Mouse (Mus musculus) limb, embryonic 10.5 days (tissue): ENCODE results near the gene Psmd11. TPM values are rescaled to one million over a fixed set of nuclear protein-coding genes. Genes with fewer than 3 reads are reported as not detected.
"Not testable (repeated sequence)": the region's sequence is repeated elsewhere in the genome, so short reads cannot be mapped to it uniquely, and the experiment has no call there.

ENCODE experiments used
- DNase-seq: peaks from one replicate; pipeline ENCODE4 v3.0.0-alpha.2; 2017; ENCODE audit warnings: low spot score
- H3K27ac ChIP-seq: fragments of 300-500 bp; sonication (generic); 2 replicates; pipeline ENCODE4 v1.5.1; 2016; ENCODE audit warnings: mild to moderate bottlenecking
- H3K27me3 ChIP-seq: fragments of 300-500 bp; sonication (generic); 2 replicates; pipeline ENCODE4 v1.6.1; 2016; ENCODE audit warnings: low read depth, mild to moderate bottlenecking; ENCODE audit not compliant: poor library complexity, severe bottlenecking
- H3K36me3 ChIP-seq: fragments of 300-500 bp; sonication (generic); 2 replicates; pipeline ENCODE4 v1.6.1; 2016; ENCODE audit warnings: mild to moderate bottlenecking, moderate library complexity
- H3K4me1 ChIP-seq: fragments of 300-500 bp; sonication (generic); 2 replicates; pipeline ENCODE4 v1.6.1; 2016
- H3K4me3 ChIP-seq: fragments of 300-500 bp; sonication (generic); 2 replicates; pipeline ENCODE4 v1.5.1; 2016; ENCODE audit warnings: mild to moderate bottlenecking, moderate library complexity
- H3K9me3 ChIP-seq: fragments of 300-500 bp; sonication (generic); replicated peaks from 2 replicates; pipeline ENCODE4 v1.6.1; 2016; ENCODE audit warnings: mild to moderate bottlenecking
- WGBS: fragments of 180-500 bp; shearing (Covaris S2); methylation state at CpG from one replicate; pipeline ENCODE4 v1.1.7; 2016; 5-methylcytosine and 5-hydroxymethylcytosine counted together
- polyA plus RNA-seq: library from polyadenylated mRNA; unstranded; fragments of >200 nt; fragmentation: Nextera tagmentation; extraction: Ambion mirVana; gene quantifications from 2 replicates; pipeline ENCODE4 v1.2.1, GENCODE M21; 2016

The Psmd11 gene
- polyA plus RNA-seq, 1 experiment from 2014 or later, result 362 TPM

- Histone ChIP-seq H3K9me3 (no peaks in the 10 kb centered on the region), H3K4me1 (no peaks in the 10 kb centered on the region), H3K27ac (no peak overlapping the region), H3K36me3 (peaks cover 85% of the 10 kb centered on the region), H3K27me3 (no peaks in the 10 kb centered on the region), H3K4me3 (no peak overlapping the region)
- no peak for DNase-seq
- 90% methylated on average over 2 of the region's 2 CpGs for WGBS
These were observed 18.0 kb upstream of the Psmd11 start for GRCm38 (mm10) chr11:80410377-80410776.

GRCm38 (mm10) chr11:80417085-80417484 is 11.3 kb upstream of the Psmd11 start:
- H3K4me3 ChIP-seq, result no peak overlapping the region
- DNase-seq, result no peak
- H3K27ac ChIP-seq, result no peak overlapping the region
- H3K4me1 ChIP-seq, result no peaks in the 10 kb centered on the region
- WGBS, result 94% methylated on average over 5 of the region's 5 CpGs
- H3K36me3 ChIP-seq, result peaks cover 38% of the 10 kb centered on the region
- H3K27me3 ChIP-seq, result no peaks in the 10 kb centered on the region
- H3K9me3 ChIP-seq, result no peaks in the 10 kb centered on the region

- 85% methylated on average over 1 of the region's 1 CpGs for WGBS
- Histone ChIP-seq H3K9me3 (no peaks in the 10 kb centered on the region), H3K27me3 (no peaks in the 10 kb centered on the region), H3K36me3 (peaks cover 22% of the 10 kb centered on the region), H3K4me1 (no peaks in the 10 kb centered on the region), H3K4me3 (no peak overlapping the region), H3K27ac (no peak overlapping the region)
- DNase-seq, result no peak
These were observed 8.7 kb upstream of the Psmd11 start for GRCm38 (mm10) chr11:80419743-80420142.

- Histone ChIP-seq H3K36me3 (peaks cover 16% of the 10 kb centered on the region), H3K9me3 (no peaks in the 10 kb centered on the region), H3K4me1 (no peaks in the 10 kb centered on the region), H3K4me3 (no peak overlapping the region), H3K27ac (no peak overlapping the region), H3K27me3 (no peaks in the 10 kb centered on the region)
- no peak for DNase-seq
- WGBS, result 72% methylated on average over 2 of the region's 2 CpGs
These were observed 8.0 kb upstream of the Psmd11 start for GRCm38 (mm10) chr11:80420202-80420984.

- no peaks in the 10 kb centered on the region for H3K27me3 ChIP-seq
- H3K4me3 ChIP-seq, result no peak overlapping the region
- no peaks in the 10 kb centered on the region for H3K4me1 ChIP-seq
- H3K36me3 ChIP-seq, result peaks cover 8% of the 10 kb centered on the region
- no peak overlapping the region for H3K27ac ChIP-seq
- DNase-seq, result no peak
- H3K9me3 ChIP-seq, result no peaks in the 10 kb centered on the region
- WGBS, result 85% methylated on average over 7 of the region's 7 CpGs
These were observed 6.9 kb upstream of the Psmd11 start for GRCm38 (mm10) chr11:80421421-80422047.

GRCm38 (mm10) chr11:80424691-80425090 is 3.7 kb upstream of the Psmd11 start:
- H3K9me3 ChIP-seq, result no peaks in the 10 kb centered on the region
- 0 out of 2 replicates have a peak, but pooled peaks cover 7% of the 10 kb centered on the region for H3K36me3 ChIP-seq
- H3K4me1 ChIP-seq, result peaks cover 7% of the 10 kb centered on the region
- no peak overlapping the region for H3K27ac ChIP-seq
- 82% methylated on average over 2 of the region's 2 CpGs for WGBS
- no peak overlapping the region for H3K4me3 ChIP-seq
- no peaks in the 10 kb centered on the region for H3K27me3 ChIP-seq
- no peak for DNase-seq

GRCm38 (mm10) chr11:80425247-80425778 is 3.1 kb upstream of the Psmd11 start:
- Histone ChIP-seq H3K4me3 (no peak overlapping the region), H3K9me3 (no peaks in the 10 kb centered on the region), H3K27me3 (no peaks in the 10 kb centered on the region), H3K4me1 (peaks cover 9% of the 10 kb centered on the region), H3K27ac (no peak overlapping the region), H3K36me3 (0 out of 2 replicates have a peak, but pooled peaks cover 7% of the 10 kb centered on the region)
- WGBS, result 66% methylated on average over 5 of the region's 5 CpGs
- no peak for DNase-seq

- H3K9me3 ChIP-seq, H3K4me3 ChIP-seq, DNase-seq, H3K27me3 ChIP-seq, H3K4me1 ChIP-seq, H3K27ac ChIP-seq: not testable (repeated sequence)
- WGBS, result 85% methylated on average over 16 of the region's 16 CpGs
- H3K36me3 ChIP-seq, result 0 out of 2 replicates have a peak, but pooled peaks cover 12% of the 10 kb centered on the region
These were observed 2.2 kb upstream of the Psmd11 start for GRCm38 (mm10) chr11:80426029-80426813.

GRCm38 (mm10) chr11:80429009-80429475 is 627 bp downstream of the Psmd11 start:
- no peaks in the 10 kb centered on the region for H3K9me3 ChIP-seq
- under 1% methylated on average over 37 of the region's 37 CpGs for WGBS
- H3K27ac ChIP-seq, result peak overlapping the region; percentile 95
- DNase-seq, result no peak
- peak overlapping the region; percentile 99 for H3K4me3 ChIP-seq
- H3K36me3 ChIP-seq, result peaks cover 36% of the 10 kb centered on the region
- no peaks in the 10 kb centered on the region for H3K27me3 ChIP-seq
- H3K4me1 ChIP-seq, result peaks cover 9% of the 10 kb centered on the region

GRCm38 (mm10) chr11:80429500-80430166 is 1.2 kb downstream of the Psmd11 start:
- no peak for DNase-seq
- peaks cover 42% of the 10 kb centered on the region for H3K36me3 ChIP-seq
- H3K9me3 ChIP-seq, result no peaks in the 10 kb centered on the region
- H3K4me3 ChIP-seq, result peak overlapping the region; percentile 99
- no peaks in the 10 kb centered on the region for H3K27me3 ChIP-seq
- H3K4me1 ChIP-seq, result peaks cover 9% of the 10 kb centered on the region
- H3K27ac ChIP-seq, result peak overlapping the region; percentile 95; the same call in 1 of the 2 replicates
- 68% methylated on average over 14 of the region's 14 CpGs for WGBS

- peaks cover 9% of the 10 kb centered on the region for H3K4me1 ChIP-seq
- DNase-seq, result no peak
- 94% methylated on average over 3 of the region's 3 CpGs for WGBS
- no peaks in the 10 kb centered on the region for H3K27me3 ChIP-seq
- H3K36me3 ChIP-seq, result peaks cover 50% of the 10 kb centered on the region
- H3K4me3 ChIP-seq, result no peak overlapping the region
- H3K27ac ChIP-seq, result no peak overlapping the region
- no peaks in the 10 kb centered on the region for H3K9me3 ChIP-seq
These were observed 2.0 kb downstream of the Psmd11 start for GRCm38 (mm10) chr11:80430366-80430910.

GRCm38 (mm10) chr11:80446916-80447315 is 18.5 kb downstream of the Psmd11 start:
- 92% methylated on average over 3 of the region's 3 CpGs for WGBS
- peaks cover 97% of the 10 kb centered on the region for H3K36me3 ChIP-seq

More at GRCm38 (mm10) chr11:80446916-80447315, 18.5 kb downstream of the Psmd11 start:
- H3K27me3 ChIP-seq, result no peaks in the 10 kb centered on the region
- H3K4me1 ChIP-seq, result no peaks in the 10 kb centered on the region
- H3K9me3 ChIP-seq, result no peaks in the 10 kb centered on the region
- no peak for DNase-seq
- H3K27ac ChIP-seq, result no peak overlapping the region
- H3K4me3 ChIP-seq, result no peak overlapping the region
